Mouse (Mus musculus) CH12.LX (cell line): ENCODE data around the gene Krtap28-13. TPM values are rescaled to one million over a fixed set of nuclear protein-coding genes. Genes with fewer than 3 reads are reported as not detected.

ENCODE experiments used
- DNase-seq: peaks from one replicate; pipeline ENCODE4 v3.0.0-alpha.2; 2013; ENCODE audit errors: extremely low read depth
- H3K27ac ChIP-seq: 2 replicates; pipeline ENCODE4 v1.5.1; 2012; ENCODE audit warnings: low read depth, mild to moderate bottlenecking, control low read depth, moderate library complexity; ENCODE audit not compliant: insufficient read depth
- H3K27me3 ChIP-seq: replicated peaks from 2 replicates; pipeline ENCODE3; 2012; ENCODE audit warnings: inconsistent platforms
- H3K36me3 ChIP-seq, 2 experiments: replicated peaks in 1 of 2; 2 replicates each; pipeline versions ENCODE3 to v1.6.1; 2012; ENCODE audit warnings: inconsistent platforms in 1 of 2, low read length in 1 of 2, mild to moderate bottlenecking in 1 of 2, mixed read lengths in 1 of 2, moderate library complexity in 1 of 2; ENCODE audit not compliant: control insufficient read depth in 1 of 2, insufficient read depth in 1 of 2
- H3K4me1 ChIP-seq, 2 experiments: 2 replicates each; pipeline ENCODE4 v1.6.1; 2012; ENCODE audit warnings: inconsistent platforms in 1 of 2, moderate library complexity in 1 of 2; ENCODE audit not compliant: insufficient read depth in 2 of 2, control insufficient read depth in 1 of 2
- H3K4me2 ChIP-seq: 2 replicates; pipeline ENCODE4 v1.6.1; 2012; ENCODE audit warnings: low read depth, mild to moderate bottlenecking, control low read depth; ENCODE audit not compliant: poor library complexity, insufficient read depth, severe bottlenecking
- H3K4me3 ChIP-seq, 3 experiments: fragments of 150-350 bp in 1 of 3; sonication (generic) in 1 of 3; replicated peaks in 1 of 3; 2 replicates each; pipeline versions ENCODE3 to v1.5.1; 2011 to 2012; ENCODE audit warnings: low read depth in 2 of 3, low read length in 2 of 3, mild to moderate bottlenecking in 2 of 3, moderate library complexity in 2 of 3, control low read depth in 1 of 3, improper control_type of control experiment in 1 of 3, inconsistent platforms in 1 of 3, mixed read lengths in 1 of 3; ENCODE audit not compliant: poor library complexity in 1 of 3
- H3K79me2 ChIP-seq: replicated peaks from 2 replicates; pipeline ENCODE4 v1.6.1; 2012; ENCODE audit warnings: mild to moderate bottlenecking, moderate library complexity; ENCODE audit not compliant: control insufficient read depth, poor library complexity, insufficient read depth, severe bottlenecking; ENCODE audit errors: extremely low read depth
- H3K9ac ChIP-seq: 2 replicates; pipeline ENCODE4 v1.6.1; 2012; ENCODE audit warnings: low read depth, mild to moderate bottlenecking, control low read depth, moderate library complexity; ENCODE audit not compliant: insufficient read depth
- H3K9me3 ChIP-seq: replicated peaks from 2 replicates; pipeline ENCODE3; 2012; ENCODE audit warnings: low read length, inconsistent platforms, mixed read lengths
- BHLHE40 ChIP-seq: IDR thresholded peaks from 2 replicates; pipeline ENCODE4 v1.6.1; 2011; ENCODE audit warnings: mild to moderate bottlenecking, low read depth, low read length, improper control_type of control experiment
- CHD1 ChIP-seq: IDR thresholded peaks from 2 replicates; pipeline ENCODE4 v1.6.1; 2012; ENCODE audit warnings: low read depth, low read length, improper control_type of control experiment, inconsistent platforms
- EP300 ChIP-seq: IDR thresholded peaks from 2 replicates; pipeline ENCODE4 v1.6.1; 2011; ENCODE audit warnings: low read length, improper control_type of control experiment
- ETS1 ChIP-seq: conservative IDR thresholded peaks from 2 replicates; pipeline ENCODE4 v1.6.1; 2012; ENCODE audit warnings: low read depth, mild to moderate bottlenecking, inconsistent platforms, low read length, improper control_type of control experiment, moderate library complexity
- GABPA ChIP-seq: IDR thresholded peaks from 2 replicates; pipeline ENCODE4 v1.6.1; 2012; ENCODE audit warnings: low read depth, low read length, improper control_type of control experiment, inconsistent platforms; ENCODE audit not compliant: insufficient replicate concordance
- JUN ChIP-seq: IDR thresholded peaks from 2 replicates; pipeline ENCODE4 v1.6.1; 2011; ENCODE audit warnings: low read depth, mild to moderate bottlenecking, low read length, improper control_type of control experiment, moderate library complexity; ENCODE audit not compliant: insufficient read depth
- JUND ChIP-seq: conservative IDR thresholded peaks from 2 replicates; pipeline ENCODE4 v1.6.1; 2011; ENCODE audit warnings: low read depth, low read length, improper control_type of control experiment
- KAT2A ChIP-seq: IDR thresholded peaks from 2 replicates; pipeline ENCODE4 v1.6.1; 2012; ENCODE audit warnings: low read length, improper control_type of control experiment, inconsistent platforms; ENCODE audit not compliant: insufficient replicate concordance
- MAFK ChIP-seq: IDR thresholded peaks from 2 replicates; pipeline ENCODE4 v1.6.1; 2011; ENCODE audit warnings: low read length, improper control_type of control experiment; ENCODE audit not compliant: insufficient replicate concordance
- MEF2A ChIP-seq: IDR thresholded peaks from 2 replicates; pipeline ENCODE4 v1.6.1; 2014; ENCODE audit warnings: low read depth, mild to moderate bottlenecking, inconsistent platforms, low read length, improper control_type of control experiment, borderline replicate concordance
- MXI1 ChIP-seq: IDR thresholded peaks from 2 replicates; pipeline ENCODE4 v1.6.1; 2011; ENCODE audit warnings: mild to moderate bottlenecking, low read depth, low read length, improper control_type of control experiment
- MYC ChIP-seq: IDR thresholded peaks from 2 replicates; pipeline ENCODE4 v1.6.1; 2011; ENCODE audit warnings: low read depth, mild to moderate bottlenecking, improper control_type of control experiment, low read length
- NELFE ChIP-seq: IDR thresholded peaks from 2 replicates; pipeline ENCODE4 v1.6.1; 2011; ENCODE audit warnings: low read depth, low read length, improper control_type of control experiment
- NRF1 ChIP-seq: IDR thresholded peaks from 2 replicates; pipeline ENCODE4 v1.6.1; 2014; ENCODE audit warnings: low read depth, mild to moderate bottlenecking, inconsistent platforms, low read length, improper control_type of control experiment, moderate library complexity
- PAX5 ChIP-seq: IDR thresholded peaks from 2 replicates; pipeline ENCODE4 v1.6.1; 2012; ENCODE audit warnings: low read length, inconsistent platforms, mixed read lengths
- POLR2AphosphoS2 ChIP-seq: IDR thresholded peaks from 2 replicates; pipeline ENCODE4 v1.6.1; 2011; ENCODE audit warnings: low read depth, low read length, improper control_type of control experiment
- RAD21 ChIP-seq: IDR thresholded peaks from 2 replicates; pipeline ENCODE4 v1.6.1; 2011; ENCODE audit warnings: low read depth, mild to moderate bottlenecking, low read length, improper control_type of control experiment, moderate library complexity
- RCOR1 ChIP-seq: conservative IDR thresholded peaks from 2 replicates; pipeline ENCODE4 v1.6.1; 2012; ENCODE audit warnings: low read depth, mild to moderate bottlenecking, inconsistent platforms, low read length, improper control_type of control experiment
- SIN3A ChIP-seq: IDR thresholded peaks from 2 replicates; pipeline ENCODE4 v1.6.1; 2012; ENCODE audit warnings: low read length, improper control_type of control experiment, inconsistent platforms
- SMC3 ChIP-seq: IDR thresholded peaks from 2 replicates; pipeline ENCODE4 v1.6.1; 2011; ENCODE audit warnings: low read depth, low read length, improper control_type of control experiment
- TBP ChIP-seq: conservative IDR thresholded peaks from 2 replicates; pipeline ENCODE4 v1.6.1; 2011; ENCODE audit warnings: low read depth, low read length, improper control_type of control experiment
- TCF12 ChIP-seq: IDR thresholded peaks from 2 replicates; pipeline ENCODE4 v1.6.1; 2014; ENCODE audit warnings: low read depth, mild to moderate bottlenecking, inconsistent platforms, low read length, improper control_type of control experiment
- UBTF ChIP-seq: IDR thresholded peaks from 2 replicates; pipeline ENCODE4 v1.6.1; 2012; ENCODE audit warnings: low read depth, mild to moderate bottlenecking, inconsistent platforms, low read length, improper control_type of control experiment, moderate library complexity
- USF1 ChIP-seq: IDR thresholded peaks from 2 replicates; pipeline ENCODE4 v1.6.1; 2014; ENCODE audit warnings: low read depth, mild to moderate bottlenecking, inconsistent platforms, low read length, improper control_type of control experiment
- USF2 ChIP-seq: conservative IDR thresholded peaks from 2 replicates; pipeline ENCODE4 v1.6.1; 2011; ENCODE audit warnings: low read depth, low read length, improper control_type of control experiment
- ZC3H11A ChIP-seq: IDR thresholded peaks from 2 replicates; pipeline ENCODE4 v1.6.1; 2012; ENCODE audit warnings: low read depth, mild to moderate bottlenecking, inconsistent platforms, low read length, improper control_type of control experiment
- ZKSCAN1 ChIP-seq: IDR thresholded peaks from 2 replicates; pipeline ENCODE4 v1.6.1; 2012; ENCODE audit warnings: low read depth, inconsistent platforms, low read length, improper control_type of control experiment, borderline replicate concordance
- dilution Hi-C: fragments of 300-500 bp; cut with MboI; formaldehyde crosslinking; loops from 2 replicates; pipeline ENCODE4 v1.14.3; 2020; ENCODE audit warnings: low sequenced_read_pairs; ENCODE audit not compliant: extremely low pct_unique_long_range_greater_than_20kb, extremely low pct_ligation_motif_present
- in situ Hi-C: fragments of 300-500 bp; cut with MboI; formaldehyde crosslinking; loops from 3 replicates; pipeline ENCODE4 v1.14.3; 2019; ENCODE audit warnings: low sequenced_read_pairs, low pct_ligation_motif_present, low pct_unique_long_range_greater_than_20kb, mixed read lengths
- polyA plus RNA-seq: library from polyadenylated mRNA; unstranded; fragments of >175 nt; gene quantifications from 2 replicates; pipeline ENCODE4 v1.2.1, GENCODE M21; 2012; ENCODE audit warnings: low read depth; ENCODE audit not compliant: insufficient read length
- total RNA-seq, 2 experiments: library from RNA; depleted of rRNA; stranded (reverse); fragments of 300-350 nt in 1 of 2; fragments of >200 nt in 1 of 2; gene quantifications; 2 replicates each; pipeline ENCODE4 v1.2.3; 2012 to 2014

Gene Krtap28-13
- total and polyA plus RNA-seq, 3 experiments: not detected

- Histone ChIP-seq H3K9ac (no peak overlapping the region), H3K4me3 (no peak overlapping the region), H3K4me1 (no peaks in the 10 kb centered on the region), H3K27ac (no peak overlapping the region), H3K9me3 (peaks cover 2% of the 10 kb centered on the region), H3K4me2 (no peak overlapping the region), H3K79me2 (no peaks in the 10 kb centered on the region), H3K27me3 (no peaks in the 10 kb centered on the region), H3K36me3 (no peaks in the 10 kb centered on the region)
- dilution Hi-C loops: no loop called here
- DNase-seq: no peak
- in situ Hi-C loops: loop anchor here (10.0 kb wide), 1 partner anchor 648 kb away; no protein-coding TSS in a partner anchor
- TF ChIP-seq JUND (no peak), SIN3A (no peak), TBP (no peak), MEF2A (no peak), KAT2A (no peak), RAD21 (no peak), CHD1 (no peak), EP300 (no peak), BHLHE40 (no peak), RCOR1 (no peak), MXI1 (no peak), USF2 (no peak), USF1 (no peak), MAFK (no peak), SMC3 (no peak)
These were observed 5.8 kb downstream of the Krtap28-13 start for GRCm38 (mm10) chr1:83066577-83066976.

- Histone ChIP-seq H3K4me3 (no peak overlapping the region), H3K27me3 (no peaks in the 10 kb centered on the region), H3K4me1 (no peaks in the 10 kb centered on the region), H3K9me3 (peaks cover 2% of the 10 kb centered on the region), H3K4me2 (no peak overlapping the region), H3K79me2 (no peaks in the 10 kb centered on the region), H3K36me3 (no peaks in the 10 kb centered on the region), H3K9ac (no peak overlapping the region), H3K27ac (no peak overlapping the region)
- in situ Hi-C loops (loop anchor here (10.0 kb wide), 1 partner anchor 648 kb away; no protein-coding TSS in a partner anchor), dilution Hi-C loops (no loop called here)
- TF ChIP-seq PAX5 (no peak), MYC (no peak), ETS1 (no peak), KAT2A (no peak), NRF1 (no peak), RAD21 (no peak), SMC3 (no peak), UBTF (no peak), GABPA (no peak), ZC3H11A (no peak), JUN (no peak), TCF12 (no peak), NELFE (no peak), USF1 (no peak), ZKSCAN1 (no peak), POLR2AphosphoS2 (no peak)
- no peak for DNase-seq
These were observed 6.5 kb downstream of the Krtap28-13 start for GRCm38 (mm10) chr1:83067205-83067604.
